Mouse (Mus musculus) lung, postnatal 14 days (tissue): ENCODE measurements around the gene S100a1.

Experiments used
- DNase-seq: peaks from one replicate; pipeline ENCODE4 v3.0.0; 2021

Gene S100a1

GRCm38 (mm10) chr3:90513796-90514590 is at the start of gene S100a1, which contains the start of gene S100a13:
Gene S100a1, minus strand, starts transcription at chr3:90514392.
Gene S100a13, plus strand, starts transcription at chr3:90514435.
- DNase-seq, result peak; percentile 79

GRCm38 (mm10) chr3:90560008-90560628 is 45.9 kb upstream of the S100a1 start, which contains the start of gene S100a3:
Gene S100a3, plus strand, starts transcription at chr3:90560578.
- no peak for DNase-seq

- no peak for DNase-seq
Measured at GRCm38 (mm10) chr3:90555954-90556353, 41.8 kb upstream of the S100a1 start.

GRCm38 (mm10) chr3:90552231-90552630 is 38.0 kb upstream of the S100a1 start:
- no peak for DNase-seq

GRCm38 (mm10) chr3:90550421-90550790 is 36.2 kb upstream of the S100a1 start:
- no peak for DNase-seq

GRCm38 (mm10) chr3:90549676-90550420 is 35.7 kb upstream of the S100a1 start:
- no peak for DNase-seq

- DNase-seq, result peak; percentile 65
Measured at GRCm38 (mm10) chr3:90540904-90541303, 26.7 kb upstream of the S100a1 start.

GRCm38 (mm10) chr3:90537905-90538296 is 23.7 kb upstream of the S100a1 start:
- no peak for DNase-seq

- DNase-seq, result peak; percentile 72
Measured at GRCm38 (mm10) chr3:90537141-90537904, 23.1 kb upstream of the S100a1 start, which contains the start of gene S100a16. Gene S100a16, plus strand, starts transcription at chr3:90537254.

- DNase-seq, result no peak
Measured at GRCm38 (mm10) chr3:90535446-90535845, 21.3 kb upstream of the S100a1 start.

- DNase-seq, result no peak
Measured at GRCm38 (mm10) chr3:90531713-90532112, 17.5 kb upstream of the S100a1 start.

GRCm38 (mm10) chr3:90527291-90527873 is 13.2 kb upstream of the S100a1 start:
- no peak for DNase-seq

- peak; percentile 66 for DNase-seq
Measured at GRCm38 (mm10) chr3:90526580-90526979, 12.4 kb upstream of the S100a1 start, which contains the start of gene S100a14. Gene S100a14, plus strand, starts transcription at chr3:90526856.

- no peak for DNase-seq
Measured at GRCm38 (mm10) chr3:90526076-90526475, 11.9 kb upstream of the S100a1 start.

GRCm38 (mm10) chr3:90525421-90525820 is 11.2 kb upstream of the S100a1 start:
- DNase-seq, result peak; percentile 60

- DNase-seq, result no peak
Measured at GRCm38 (mm10) chr3:90517711-90518110, 3.5 kb upstream of the S100a1 start.

GRCm38 (mm10) chr3:90515789-90516188 is 1.6 kb upstream of the S100a1 start:
- DNase-seq, result no peak

GRCm38 (mm10) chr3:90515242-90515641 is 1.1 kb upstream of the S100a1 start:
- peak; percentile 68 for DNase-seq

- peak; percentile 81 for DNase-seq
Measured at GRCm38 (mm10) chr3:90514691-90515090, 499 bp upstream of the S100a1 start.

GRCm38 (mm10) chr3:90512948-90513642 is 1.1 kb downstream of the S100a1 start:
- DNase-seq, result no peak

GRCm38 (mm10) chr3:90512276-90512675 is 1.9 kb downstream of the S100a1 start:
- no peak for DNase-seq

- no peak for DNase-seq
Measured at GRCm38 (mm10) chr3:90509747-90510123, 4.5 kb downstream of the S100a1 start.
